Mouse (Mus musculus) left cerebral cortex, adult 9 months (tissue): ENCODE measurements at regions not wholly inside any gene's neighbourhood (a gene's known extent, or its start where the extent isn't known, plus 50 kb on each side); places are given as distances from the start of the nearest gene placed in this dataset.

Experiments
- DNase-seq, 2 experiments: peaks; one replicate each; pipeline ENCODE4 v3.0.0; 2022; ENCODE audit warnings: low spot score in 2 of 2

GRCm38 (mm10) chr17:77593807-77594206 lies 606.2 kb upstream of the Crim1 start:
- DNase-seq: no peak

GRCm38 (mm10) chr17:77596453-77596852 lies 603.6 kb upstream of the Crim1 start:
- DNase-seq: no peak

DNA sequence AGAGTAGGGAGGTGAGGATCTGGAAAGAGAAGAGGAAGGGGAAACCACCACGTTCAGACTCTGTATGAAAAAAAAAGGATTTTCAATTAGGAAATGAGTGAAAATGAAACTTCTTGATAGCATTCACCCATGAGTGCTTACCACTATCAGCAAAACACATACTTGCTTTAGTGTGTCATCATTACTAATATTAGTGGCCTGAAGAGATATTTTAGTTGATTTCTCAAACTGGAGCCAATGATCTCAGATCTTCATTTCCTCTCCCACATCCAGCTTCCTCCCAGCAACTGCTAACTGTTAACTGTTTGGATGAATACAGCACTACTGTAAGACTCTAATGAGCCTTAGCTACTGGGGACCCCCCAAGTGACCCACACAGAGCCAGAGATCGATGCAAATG lies 576.6 kb upstream of the Crim1 start:
- DNase-seq: no peak

- DNase-seq: no peak
These were observed 575.9 kb upstream of the Crim1 start for GRCm38 (mm10) chr17:77624103-77624502.

DNA sequence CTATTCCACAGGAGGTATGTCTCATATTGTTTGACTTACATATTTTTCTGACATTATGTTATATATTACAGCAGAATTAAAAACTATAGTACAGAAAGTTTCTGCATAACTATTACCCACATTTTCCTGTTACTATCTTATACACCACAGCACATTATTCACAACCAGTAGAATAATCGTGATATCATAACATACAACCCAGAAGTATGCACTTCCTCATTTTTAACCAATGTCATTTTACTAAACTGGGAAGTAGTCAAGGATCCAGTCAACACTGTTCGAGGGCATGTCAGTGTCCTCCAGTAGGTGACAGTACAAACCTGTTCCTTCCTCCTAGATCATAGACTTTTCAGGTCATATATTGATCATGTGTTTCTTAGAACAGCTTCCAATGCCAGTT lies 557.7 kb upstream of the Crim1 start:
- DNase-seq: no peak

- peak in 1 of 2 experiments; percentile 2 for DNase-seq
These were observed 551.1 kb upstream of the Crim1 start for GRCm38 (mm10) chr17:77648946-77649345.

GRCm38 (mm10) chr17:77651861-77652260 lies 548.2 kb upstream of the Crim1 start:
- no peak for DNase-seq
